Mouse (Mus musculus): ENCODE results near the gene Gm11444.

The Gm11444 gene

GRCm38 (mm10) chr11:85820959-85821358 lies 29.2 kb downstream of the Gm11444 start:
- DNase-seq (ENCODE audit: inconsistent age in 2 of 2, low spot score in 1 of 2): no peak

GRCm38 (mm10) chr11:85818401-85818800 lies 31.7 kb downstream of the Gm11444 start:
- peak; percentile 44 to 74 for DNase-seq (ENCODE audit: inconsistent age in 2 of 2, low spot score in 1 of 2)

GRCm38 (mm10) chr11:85816471-85816870 lies 33.7 kb downstream of the Gm11444 start:
- no peak for DNase-seq (ENCODE audit: inconsistent age in 2 of 2, low spot score in 1 of 2)

- no peak for DNase-seq (ENCODE audit: inconsistent age in 2 of 2, low spot score in 1 of 2)
These were observed 35.5 kb downstream of the Gm11444 start for GRCm38 (mm10) chr11:85814678-85815077.

- no peak for DNase-seq (ENCODE audit: inconsistent age in 2 of 2, low spot score in 1 of 2)
These were observed 37.7 kb downstream of the Gm11444 start for GRCm38 (mm10) chr11:85812201-85812966.

GRCm38 (mm10) chr11:85811676-85812075 lies 38.5 kb downstream of the Gm11444 start:
- no peak for DNase-seq (ENCODE audit: inconsistent age in 2 of 2, low spot score in 1 of 2)

- no peak for DNase-seq (ENCODE audit: inconsistent age in 2 of 2, low spot score in 1 of 2)
These were observed 38.9 kb downstream of the Gm11444 start for GRCm38 (mm10) chr11:85811229-85811628.

- no peak for DNase-seq (ENCODE audit: inconsistent age in 2 of 2, low spot score in 1 of 2)
These were observed 42.8 kb downstream of the Gm11444 start for GRCm38 (mm10) chr11:85807353-85807752.

GRCm38 (mm10) chr11:85805779-85806178 lies 44.4 kb downstream of the Gm11444 start:
- no peak for DNase-seq (ENCODE audit: inconsistent age in 2 of 2, low spot score in 1 of 2)

- no peak for DNase-seq (ENCODE audit: inconsistent age in 2 of 2, low spot score in 1 of 2)
These were observed 46.1 kb downstream of the Gm11444 start for GRCm38 (mm10) chr11:85804048-85804447.

GRCm38 (mm10) chr11:85800380-85800779 lies 49.8 kb downstream of the Gm11444 start:
- no peak for DNase-seq (ENCODE audit: inconsistent age in 2 of 2, low spot score in 1 of 2)

GRCm38 (mm10) chr11:85799856-85800255 lies 50.3 kb downstream of the Gm11444 start:
- DNase-seq (ENCODE audit: inconsistent age in 2 of 2, low spot score in 1 of 2): no peak

- no peak for DNase-seq (ENCODE audit: inconsistent age in 2 of 2, low spot score in 1 of 2)
These were observed 50.7 kb downstream of the Gm11444 start for GRCm38 (mm10) chr11:85799456-85799855.
